Mouse (Mus musculus): ENCODE measurements at regions not wholly inside any gene's neighbourhood (a gene's known extent, or its start where the extent isn't known, plus 50 kb on each side); places are given as distances from the start of the nearest gene placed in this dataset.

DNA sequence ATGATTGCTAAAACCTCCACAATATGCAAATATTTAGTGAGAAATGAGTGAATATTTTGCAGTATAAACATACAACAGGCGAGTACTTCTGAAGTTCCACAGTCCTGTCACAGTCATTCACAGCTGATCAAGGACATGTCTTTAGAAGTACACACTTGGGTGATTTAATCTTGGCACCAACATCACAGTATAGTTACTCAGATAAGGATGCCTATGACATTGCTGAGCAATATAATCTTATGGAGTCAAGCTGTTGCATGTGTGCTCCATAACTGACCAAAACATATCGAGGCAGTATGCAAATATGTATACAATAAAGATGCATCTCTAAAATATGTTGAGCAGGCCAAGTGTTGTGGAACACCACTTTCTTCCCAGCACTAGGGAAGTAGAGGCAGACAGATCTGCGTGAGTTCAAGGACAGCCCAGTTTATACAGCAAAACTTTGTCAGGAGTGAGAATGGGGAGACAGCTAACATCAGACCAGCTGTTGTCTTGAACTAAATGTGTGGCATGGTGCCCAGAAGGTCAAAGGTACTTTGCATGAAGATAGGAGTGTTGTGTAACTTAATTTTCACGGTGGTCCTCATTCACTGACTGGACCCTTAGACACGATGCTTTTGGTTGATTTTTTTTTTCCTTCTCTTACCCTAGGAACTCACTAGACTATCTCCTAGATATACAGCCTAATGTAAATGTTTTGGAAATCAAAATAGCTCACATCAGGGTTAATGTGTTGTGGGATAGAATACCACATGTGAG, 70.7 kb upstream of the Peli2 start:
- TF ChIP-seq CTCF (IDR thresholded peaks at IDR 0.05; ENCODE audit: control insufficient read depth, insufficient read depth, insufficient replicate concordance, low read depth, low read length) (no peak), POLR2A (IDR thresholded peaks at IDR 0.05; ENCODE audit: control insufficient read depth, low read depth, low read length) (no peak)
